Mouse (Mus musculus) forebrain, embryonic 15.5 days (tissue): ENCODE data around the gene Treml4. TPM values are rescaled to one million over a fixed set of nuclear protein-coding genes. Genes with fewer than 3 reads are reported as not detected.
"Not testable (repeated sequence)": the region's sequence is repeated elsewhere in the genome, so short reads cannot be mapped to it uniquely, and the experiment has no call there.

Experiments used
- ATAC-seq: fragments of 200-750 bp; cut with Nextera tagmentation; replicated peaks from 2 replicates; pipeline ENCODE4 v1.8.0; 2017; ENCODE audit warnings: mild to moderate bottlenecking, moderate TSS enrichment, moderate library complexity
- H3K27ac ChIP-seq: fragments of 300-500 bp; sonication (generic); replicated peaks from 2 replicates; pipeline ENCODE4 v1.5.1; 2015; ENCODE audit warnings: mild to moderate bottlenecking, inconsistent platforms
- H3K27me3 ChIP-seq: fragments of 300-500 bp; sonication (generic); 2 replicates; pipeline ENCODE4 v1.6.1; 2015; ENCODE audit warnings: inconsistent platforms
- H3K36me3 ChIP-seq: fragments of 300-500 bp; sonication (generic); 2 replicates; pipeline ENCODE4 v1.6.1; 2015; ENCODE audit warnings: mild to moderate bottlenecking, inconsistent platforms
- H3K4me1 ChIP-seq: fragments of 300-500 bp; sonication (generic); 2 replicates; pipeline ENCODE4 v1.6.1; 2015; ENCODE audit warnings: inconsistent platforms
- H3K4me2 ChIP-seq: fragments of 300-500 bp; sonication (generic); replicated peaks from 2 replicates; pipeline ENCODE4 v1.6.1; 2015; ENCODE audit warnings: mild to moderate bottlenecking, inconsistent platforms
- H3K4me3 ChIP-seq: fragments of 300-500 bp; sonication (generic); 2 replicates; pipeline ENCODE4 v1.5.1; 2015; ENCODE audit warnings: mild to moderate bottlenecking, inconsistent platforms
- H3K9ac ChIP-seq: fragments of 300-500 bp; sonication (generic); replicated peaks from 2 replicates; pipeline ENCODE4 v1.6.1; 2015; ENCODE audit warnings: mild to moderate bottlenecking, inconsistent platforms
- H3K9me3 ChIP-seq: fragments of 300-500 bp; sonication (generic); 2 replicates; pipeline ENCODE4 v1.6.1; 2016; ENCODE audit warnings: inconsistent platforms
- WGBS: fragments of 180-500 bp; shearing (Covaris S2); methylation state at CpG from one replicate; pipeline ENCODE4 v1.1.7; 2015; ENCODE audit warnings: mixed read lengths; 5-methylcytosine and 5-hydroxymethylcytosine counted together
- polyA plus RNA-seq: library from polyadenylated mRNA; unstranded; fragments of >200 nt; fragmentation: Nextera tagmentation; extraction: Ambion mirVana; gene quantifications from 2 replicates; pipeline ENCODE4 v1.2.1, GENCODE M21; 2015

Gene Treml4
- polyA plus RNA-seq, 1 experiment from 2014 or later = not detected

DNA sequence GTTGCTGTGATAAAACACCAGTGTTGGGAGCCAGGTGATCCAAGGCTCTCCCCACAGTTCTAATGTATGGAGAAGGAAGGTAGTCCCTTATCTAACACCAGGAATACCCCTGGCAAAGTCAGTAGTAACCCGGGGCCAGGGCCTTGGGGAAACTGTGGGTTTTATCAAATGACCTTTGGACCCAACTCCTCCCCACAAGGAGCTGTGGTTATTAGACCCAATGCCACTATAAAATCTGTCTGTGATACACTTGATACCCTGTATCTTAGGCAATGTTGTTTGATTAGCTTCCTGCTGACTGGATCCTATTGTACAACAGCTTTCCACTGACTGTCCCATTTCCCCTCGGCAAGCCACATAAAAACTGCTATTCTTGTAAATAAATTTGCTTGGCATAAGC, 48.0 kb downstream of the Treml4 start:
- Histone ChIP-seq H3K4me2 (no peak overlapping the region), H3K4me1 (no peaks in the 10 kb centered on the region), H3K9ac (no peak overlapping the region), H3K36me3 (no peaks in the 10 kb centered on the region), H3K27ac (no peak overlapping the region), H3K9me3 (no peaks in the 10 kb centered on the region), H3K27me3 (no peaks in the 10 kb centered on the region), H3K4me3 (no peak overlapping the region)
- 71% methylated on average over 2 of the region's 2 CpGs for WGBS
- no peak for ATAC-seq

GRCm38 (mm10) chr17:48315905-48316579, 51.9 kb downstream of the Treml4 start, which contains the start of gene B430306N03Rik:
TSS of gene B430306N03Rik (plus strand) at chr17:48316141.
- not testable (repeated sequence) for H3K4me2 ChIP-seq, H3K27ac ChIP-seq, H3K4me1 ChIP-seq, ATAC-seq, H3K4me3 ChIP-seq, H3K9ac ChIP-seq, H3K36me3 ChIP-seq, H3K27me3 ChIP-seq, H3K9me3 ChIP-seq
- WGBS = 86% methylated on average over 3 of the region's 3 CpGs

DNA sequence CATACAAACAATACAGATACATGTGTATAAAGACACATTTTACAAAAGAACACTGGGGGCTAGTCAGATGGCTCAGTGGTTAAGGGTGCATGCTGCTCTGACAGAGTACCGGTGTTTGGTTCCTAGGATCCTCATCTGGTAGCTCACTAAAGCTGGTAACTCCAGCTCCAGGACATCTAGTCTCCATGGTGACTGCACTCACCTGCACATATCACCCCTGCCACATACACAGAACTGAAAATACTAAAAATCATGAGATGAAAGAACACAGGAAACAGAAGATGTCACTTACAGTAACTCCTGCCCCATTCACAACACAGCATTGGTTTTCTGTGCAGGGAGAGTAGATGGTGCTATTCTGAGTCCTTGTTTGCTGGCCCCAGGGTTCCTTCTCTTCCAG, 54.6 kb downstream of the Treml4 start:
- Histone ChIP-seq H3K4me3 (no peak overlapping the region), H3K4me1 (no peaks in the 10 kb centered on the region), H3K4me2 (no peak overlapping the region), H3K9ac (no peak overlapping the region), H3K9me3 (no peaks in the 10 kb centered on the region), H3K27ac (no peak overlapping the region), H3K36me3 (no peaks in the 10 kb centered on the region), H3K27me3 (no peaks in the 10 kb centered on the region)
- ATAC-seq = no peak
- 91% methylated on average over 1 of the region's 1 CpGs for WGBS

- no peaks in the 10 kb centered on the region for H3K9me3 ChIP-seq
- H3K4me2 ChIP-seq = no peak overlapping the region
- H3K36me3 ChIP-seq = no peaks in the 10 kb centered on the region
- H3K4me1 ChIP-seq = no peaks in the 10 kb centered on the region
- ATAC-seq = no peak
- WGBS = 88% methylated on average over 2 of the region's 2 CpGs
- no peak overlapping the region for H3K4me3 ChIP-seq
- H3K27ac ChIP-seq = no peak overlapping the region
- H3K27me3 ChIP-seq = no peaks in the 10 kb centered on the region
- no peak overlapping the region for H3K9ac ChIP-seq
Observed at GRCm38 (mm10) chr17:48321279-48321678, 57.2 kb downstream of the Treml4 start.

GRCm38 (mm10) chr17:48323236-48323635, 59.1 kb downstream of the Treml4 start:
- 62% methylated on average over 3 of the region's 3 CpGs for WGBS
- no peak for ATAC-seq

DNA sequence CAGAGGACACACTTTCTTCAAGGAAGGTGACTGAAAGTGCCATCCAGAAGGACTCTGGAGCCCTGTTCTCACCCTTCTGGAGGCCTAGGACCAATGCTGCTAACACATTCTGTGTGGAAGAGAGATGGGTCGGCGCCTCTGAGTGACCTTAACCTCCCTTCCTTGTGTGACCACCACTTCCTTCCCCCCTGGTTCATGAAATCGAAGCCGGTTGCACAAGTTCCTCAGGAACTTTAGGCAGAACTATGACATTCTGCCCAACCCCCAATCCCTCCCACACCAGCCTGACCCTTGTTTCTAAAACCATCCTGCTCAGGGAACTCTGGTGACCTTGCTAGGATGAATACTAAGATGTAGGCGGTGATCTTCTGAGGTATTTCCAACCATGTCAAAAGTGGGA, 60.2 kb downstream of the Treml4 start:
- no peak overlapping the region for H3K4me2 ChIP-seq
- H3K4me1 ChIP-seq = no peaks in the 10 kb centered on the region
- 94% methylated on average over 5 of the region's 5 CpGs for WGBS
- H3K9me3 ChIP-seq = no peaks in the 10 kb centered on the region
- H3K4me3 ChIP-seq = no peak overlapping the region
- no peaks in the 10 kb centered on the region for H3K36me3 ChIP-seq
- ATAC-seq = no peak
- no peak overlapping the region for H3K27ac ChIP-seq
- H3K27me3 ChIP-seq = no peaks in the 10 kb centered on the region
- H3K9ac ChIP-seq = no peak overlapping the region

More at GRCm38 (mm10) chr17:48323236-48323635, 59.1 kb downstream of the Treml4 start:
- Histone ChIP-seq H3K36me3 (no peaks in the 10 kb centered on the region), H3K9ac (no peak overlapping the region), H3K4me1 (no peaks in the 10 kb centered on the region), H3K4me3 (no peak overlapping the region), H3K4me2 (no peak overlapping the region), H3K9me3 (no peaks in the 10 kb centered on the region), H3K27ac (no peak overlapping the region), H3K27me3 (no peaks in the 10 kb centered on the region)

Other genes with a start within 250 kb of the Treml4 start
- not detected in 2 replicates for gene 1700122O11Rik, start 226.0 kb upstream of the Treml4 start, polyA plus RNA-seq
- not detected in 2 replicates for gene 1700067P10Rik, start 175.0 kb upstream of the Treml4 start, polyA plus RNA-seq
- gene 9830107B12Rik, start 118.0 kb upstream of the Treml4 start, polyA plus RNA-seq = not detected in 2 replicates
- gene A530064D06Rik, start 97.0 kb upstream of the Treml4 start, polyA plus RNA-seq = not detected in 2 replicates
- gene Trem1, start 31.5 kb upstream of the Treml4 start, polyA plus RNA-seq = not detected in 2 replicates
- gene Trem3, start 16.5 kb upstream of the Treml4 start, polyA plus RNA-seq = not detected in 2 replicates
- 0.08 TPM in 1 of 2 replicates, not detected in the other for gene Treml2, start 35.2 kb downstream of the Treml4 start, polyA plus RNA-seq
- 0.09 TPM in 1 of 2 replicates, not detected in the other for gene B430306N03Rik, start 51.8 kb downstream of the Treml4 start, polyA plus RNA-seq
- gene Trem2, start 82.1 kb downstream of the Treml4 start, polyA plus RNA-seq = 3.9 and 4.1 TPM in 2 replicates
- gene Treml1, start 95.6 kb downstream of the Treml4 start, polyA plus RNA-seq = 0.46 and 0.55 TPM in 2 replicates
- 17.6 and 18.9 TPM in 2 replicates for gene Nfya, start 145.6 kb downstream of the Treml4 start, polyA plus RNA-seq
- 59.0 and 60.7 TPM in 2 replicates for gene Oard1, start 145.7 kb downstream of the Treml4 start, polyA plus RNA-seq
- 0.19 and 0.73 TPM in 2 replicates for gene Apobec2, start 168.6 kb downstream of the Treml4 start, polyA plus RNA-seq
- 2.3 and 2.8 TPM in 2 replicates for gene Tspo2, start 187.2 kb downstream of the Treml4 start, polyA plus RNA-seq
- 0.17 and 0.24 TPM in 2 replicates for gene Unc5cl, start 190.6 kb downstream of the Treml4 start, polyA plus RNA-seq